Mouse (Mus musculus): ENCODE results near the gene Gm4969.

DNA sequence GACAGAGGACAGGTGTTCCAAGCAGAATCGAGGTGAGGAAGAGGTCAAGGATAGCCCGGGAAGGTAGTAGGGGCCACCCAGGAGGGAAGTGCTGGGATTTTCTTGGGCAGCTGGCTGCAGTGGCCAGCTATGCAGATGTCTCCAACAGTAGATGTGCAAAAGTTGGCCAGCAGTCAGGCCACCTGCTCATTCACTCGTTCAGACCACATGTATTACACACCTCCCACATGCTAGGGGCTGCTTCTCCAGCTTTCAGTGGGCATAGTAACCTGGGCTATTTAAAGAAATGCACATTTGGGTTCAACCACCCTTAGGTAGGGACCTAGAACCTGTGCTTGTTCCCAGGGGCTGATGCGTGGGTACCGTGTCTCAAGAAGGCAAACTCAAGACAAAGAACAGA lies 9.6 kb upstream of the Gm4969 start:
- TF ChIP-seq CTCF (IDR thresholded peaks at IDR 0.05; ENCODE audit: low read depth) (no peak), EP300 (IDR thresholded peaks at IDR 0.05; ENCODE audit: low read depth) (no peak)
